Mouse (Mus musculus): ENCODE results near the gene Sh3pxd2a. TPM values are rescaled to one million over a fixed set of nuclear protein-coding genes. Genes with fewer than 3 reads are reported as not detected.

Gene Sh3pxd2a
- 17.8 and 24.0 TPM in 2 replicates for total RNA-seq (2017)

DNA sequence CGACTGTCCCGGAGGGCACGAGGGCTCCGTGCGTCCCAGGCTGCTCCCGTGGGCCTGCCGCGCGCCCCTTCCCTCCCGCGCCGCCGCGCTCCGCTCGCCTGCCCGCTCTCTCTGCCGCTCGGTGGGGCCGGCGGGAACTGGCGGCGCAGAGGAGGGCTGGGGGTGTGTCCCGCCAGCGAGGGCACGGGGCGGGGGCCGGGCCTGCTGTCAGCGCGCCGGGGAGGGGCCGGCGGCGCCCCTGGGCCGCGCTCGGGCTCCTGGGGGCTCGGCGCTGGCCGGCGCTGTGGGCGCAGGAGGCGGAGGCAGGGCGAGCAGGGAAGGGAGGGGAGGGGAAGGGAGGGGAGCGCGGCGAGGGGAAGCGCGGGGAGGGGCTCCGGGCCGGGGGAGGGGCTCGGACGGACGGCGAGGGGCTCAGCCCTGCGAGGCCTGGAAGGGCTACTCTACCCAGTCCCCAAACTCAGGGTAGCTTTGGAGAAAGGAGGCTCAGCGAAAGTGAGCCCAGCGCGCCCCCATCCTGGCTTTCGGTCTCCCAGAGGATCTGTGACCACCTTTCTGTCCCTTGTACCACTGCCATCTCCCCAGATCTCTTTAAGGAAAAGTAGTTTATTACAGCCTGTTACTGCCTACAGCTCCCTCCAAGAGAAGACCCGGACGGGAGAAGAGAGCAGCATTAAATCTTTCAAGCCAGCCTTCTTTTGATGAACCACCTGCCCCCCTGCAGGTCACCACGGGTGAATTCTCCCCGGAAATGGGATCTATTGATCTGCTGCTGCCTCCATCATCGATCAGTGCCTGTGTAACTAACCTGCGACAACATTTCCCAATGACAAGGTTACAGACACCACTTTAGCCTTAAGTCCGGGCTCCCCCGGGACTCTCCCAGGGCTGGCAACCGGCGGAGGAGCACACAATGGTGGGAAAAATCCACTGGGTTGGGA lies at the start of gene Sh3pxd2a:
Gene Sh3pxd2a, minus strand, starts transcription at position 98 of the 938 bp plus-strand sequence.
- peak; percentile 17; the same call in 1 of the 2 replicates for ATAC-seq (ENCODE audit: extremely low read depth, insufficient number of reproducible peaks, low FRiP score, poor library complexity, severe bottlenecking)

DNA sequence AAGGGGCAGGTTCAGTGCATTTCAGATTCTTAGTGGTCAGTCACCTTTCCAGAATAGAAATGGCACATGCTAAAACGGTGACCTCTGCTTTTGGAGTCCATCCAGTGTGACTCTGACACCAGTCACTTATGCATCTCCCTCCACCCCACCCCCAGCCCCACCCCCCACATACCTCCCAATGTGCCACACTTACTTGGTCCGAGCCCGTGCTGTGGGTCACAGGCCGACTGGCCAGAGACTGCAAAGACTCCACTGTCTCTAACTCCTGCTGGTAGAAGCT lies 49.4 kb upstream of the Sh3pxd2a start:
- ATAC-seq (ENCODE audit: extremely low read depth, insufficient number of reproducible peaks, low FRiP score, poor library complexity, severe bottlenecking), result no peak

DNA sequence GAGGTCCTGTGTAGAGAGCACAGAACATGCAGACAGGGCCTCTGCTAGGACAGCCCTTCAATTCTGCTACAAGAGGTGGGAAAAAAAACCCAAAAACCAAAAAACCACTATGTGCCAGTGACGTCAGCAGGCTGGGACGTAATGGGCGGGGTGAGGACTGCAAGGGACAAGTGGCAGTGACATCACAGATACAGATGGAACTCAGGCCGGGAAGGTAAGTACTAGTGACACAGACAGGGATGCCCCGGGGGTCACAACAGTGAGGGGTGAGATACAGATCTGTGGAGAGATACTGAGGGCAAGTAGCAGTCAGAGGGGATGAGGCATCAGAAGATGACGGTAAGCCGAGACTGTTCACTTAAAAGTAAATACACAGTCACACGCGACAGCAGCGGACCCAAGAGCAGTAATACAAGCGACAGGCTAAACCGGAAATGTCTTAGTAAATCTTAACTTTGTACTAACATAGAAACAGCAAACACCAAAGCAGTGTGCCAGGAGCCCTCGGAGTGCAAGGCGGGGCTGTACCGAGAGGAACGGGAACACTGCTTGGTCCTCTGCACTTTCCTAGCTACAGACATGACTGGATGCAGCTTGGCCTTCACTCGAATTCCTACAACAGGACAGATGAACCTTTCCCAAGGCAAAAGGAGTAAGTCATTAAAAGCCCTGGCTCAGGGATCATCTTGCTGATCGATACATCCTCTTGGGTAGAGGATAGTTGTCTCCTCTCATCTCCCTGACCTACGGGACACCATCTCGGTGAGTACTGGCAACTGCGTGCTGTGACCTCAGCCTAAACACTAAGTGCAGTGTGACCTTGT lies 48.8 kb upstream of the Sh3pxd2a start:
- ATAC-seq (ENCODE audit: extremely low read depth, insufficient number of reproducible peaks, low FRiP score, poor library complexity, severe bottlenecking), result no peak

DNA sequence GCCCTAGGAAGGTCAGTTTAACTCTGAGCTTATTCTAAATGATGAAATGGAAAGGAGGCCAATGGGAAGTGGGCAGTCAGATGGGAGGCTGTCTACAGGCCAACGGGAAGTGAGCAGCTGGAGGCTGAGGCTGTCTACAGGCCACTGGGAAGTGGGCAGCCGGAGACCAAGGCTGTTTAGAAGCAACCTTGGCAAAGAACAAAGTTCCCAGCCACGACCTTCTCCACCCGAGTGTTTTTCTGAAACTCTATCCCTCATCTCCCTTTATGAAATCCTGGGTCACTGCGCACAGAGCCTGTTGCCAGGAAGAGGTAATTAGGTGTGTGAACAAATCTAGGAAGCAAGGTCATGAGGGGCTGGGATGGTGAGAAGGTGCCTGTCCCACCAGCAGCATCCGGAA lies 47.8 kb upstream of the Sh3pxd2a start:
- ATAC-seq (ENCODE audit: extremely low read depth, insufficient number of reproducible peaks, low FRiP score, poor library complexity, severe bottlenecking), result no peak

DNA sequence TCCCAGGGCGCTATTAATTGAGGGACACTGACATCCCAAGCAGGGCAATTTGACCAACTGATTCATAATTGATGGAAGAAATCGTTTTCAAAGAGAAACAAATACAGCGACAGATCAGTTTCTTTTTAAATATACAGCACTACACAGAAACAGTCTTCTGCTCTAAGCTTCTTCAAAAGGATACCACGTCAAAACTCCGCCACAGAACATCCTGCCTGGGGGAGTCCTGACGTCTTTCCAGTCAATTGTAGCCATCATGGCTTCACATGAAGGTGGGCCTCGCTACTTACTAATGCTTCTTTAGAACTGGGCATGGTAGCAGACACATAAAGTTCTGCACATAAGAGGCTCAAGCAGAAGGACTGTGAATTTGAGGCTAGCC lies 47.1 kb upstream of the Sh3pxd2a start:
- no peak for ATAC-seq (ENCODE audit: extremely low read depth, insufficient number of reproducible peaks, low FRiP score, poor library complexity, severe bottlenecking)

DNA sequence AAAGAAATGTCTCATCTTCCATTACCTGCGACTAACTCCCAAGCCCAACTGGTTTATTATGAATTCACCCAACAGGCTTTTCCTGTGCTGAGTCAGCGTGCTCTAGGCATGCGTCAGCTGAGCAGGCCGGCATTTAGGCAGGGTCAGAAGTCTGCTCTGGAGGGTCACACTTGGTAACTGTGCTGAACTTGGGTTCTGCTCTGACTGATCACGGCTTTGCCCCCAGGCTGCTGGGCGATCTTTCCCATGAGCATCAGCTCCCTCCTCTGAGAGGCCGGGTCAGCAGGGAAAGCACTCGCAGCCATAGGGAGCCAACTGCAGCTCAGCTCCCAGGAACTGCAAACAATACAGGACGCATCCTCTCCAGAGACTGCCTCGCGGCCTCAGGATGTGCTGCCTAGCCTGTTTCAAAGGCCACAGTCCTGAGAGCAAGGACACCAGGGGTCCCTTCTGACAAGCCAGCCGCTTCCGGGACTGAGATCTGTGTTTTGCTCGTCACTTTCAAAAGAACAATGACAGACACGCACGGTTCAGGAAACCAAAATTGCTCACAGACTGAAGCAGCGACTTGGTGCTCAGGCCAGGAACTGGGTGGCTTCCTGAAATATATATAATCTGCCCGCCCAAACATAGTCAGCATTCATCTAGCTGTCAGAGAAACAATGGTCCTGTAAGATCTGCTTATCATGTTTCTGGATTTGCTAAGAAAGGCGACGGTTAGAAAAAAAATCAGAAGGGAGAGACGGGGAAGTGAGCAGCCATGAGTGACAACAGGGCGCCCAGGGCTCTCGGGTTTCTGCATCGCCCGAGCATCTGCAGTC lies 46.5 kb upstream of the Sh3pxd2a start:
- ATAC-seq (ENCODE audit: extremely low read depth, insufficient number of reproducible peaks, low FRiP score, poor library complexity, severe bottlenecking), result no peak

DNA sequence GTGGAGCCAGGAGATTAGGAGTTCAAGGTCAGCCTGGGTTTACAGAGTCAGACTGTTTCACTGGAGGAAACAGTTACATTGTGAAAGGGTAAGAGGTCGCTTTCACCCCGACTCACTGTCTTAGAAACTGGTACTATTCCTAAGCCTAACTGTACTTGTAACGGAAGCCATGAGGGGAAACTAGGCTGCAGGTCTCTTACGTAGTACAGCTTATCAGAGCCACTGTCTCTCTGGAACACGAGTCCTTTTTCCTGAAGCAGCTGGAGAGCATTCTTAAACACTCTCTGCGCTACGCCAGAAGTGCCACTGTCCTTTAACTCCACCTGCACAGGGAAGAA lies 45.9 kb upstream of the Sh3pxd2a start:
- no peak for ATAC-seq (ENCODE audit: extremely low read depth, insufficient number of reproducible peaks, low FRiP score, poor library complexity, severe bottlenecking)

DNA sequence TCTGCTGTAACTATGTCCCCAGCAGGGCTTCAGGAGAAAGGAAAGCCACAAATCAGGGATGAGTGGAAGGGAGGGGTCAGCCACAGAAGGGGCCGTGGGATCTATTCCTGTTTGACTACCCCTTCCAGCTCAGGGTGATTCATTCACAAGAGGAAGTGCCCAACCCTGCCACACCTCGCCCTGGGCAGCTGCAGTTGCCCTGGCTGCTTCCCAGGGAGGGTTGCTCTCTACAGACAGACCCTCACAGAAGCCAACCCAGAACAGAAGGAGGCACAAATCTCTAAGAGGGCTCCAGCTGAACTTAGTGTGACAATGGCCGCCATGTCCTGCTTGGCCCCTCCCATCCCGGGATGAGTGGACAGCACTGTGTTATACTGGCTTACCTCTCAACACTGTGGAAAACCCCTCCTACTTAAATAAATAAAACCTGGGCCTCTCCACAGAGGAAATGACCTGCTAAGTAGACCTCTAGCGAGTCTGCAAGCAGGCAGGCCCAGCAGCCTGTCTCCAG lies 44.6 kb upstream of the Sh3pxd2a start:
- ATAC-seq (ENCODE audit: extremely low read depth, insufficient number of reproducible peaks, low FRiP score, poor library complexity, severe bottlenecking), result peak; percentile 25; the same call in 1 of the 2 replicates

DNA sequence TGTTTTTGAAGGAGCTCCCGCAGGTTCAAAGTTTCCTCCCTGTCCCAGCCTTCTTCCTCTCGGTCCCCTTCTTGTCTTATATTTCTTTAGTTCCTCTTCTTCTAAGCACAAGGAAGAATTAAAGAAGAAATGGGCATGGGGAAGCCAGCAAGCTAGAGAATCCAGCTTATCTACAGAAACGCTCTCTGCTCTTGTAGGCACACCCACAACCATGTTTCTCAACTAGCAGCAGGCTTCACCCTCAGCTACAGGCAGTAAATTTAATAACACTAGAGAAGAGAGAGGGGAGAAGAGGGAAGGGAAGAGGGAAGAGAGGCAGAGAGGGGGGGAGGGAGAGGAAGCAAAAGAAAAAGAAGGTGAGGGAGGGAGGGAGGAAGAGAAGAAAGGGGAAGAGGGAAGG lies 44.0 kb upstream of the Sh3pxd2a start:
- no peak for ATAC-seq (ENCODE audit: extremely low read depth, insufficient number of reproducible peaks, low FRiP score, poor library complexity, severe bottlenecking)

DNA sequence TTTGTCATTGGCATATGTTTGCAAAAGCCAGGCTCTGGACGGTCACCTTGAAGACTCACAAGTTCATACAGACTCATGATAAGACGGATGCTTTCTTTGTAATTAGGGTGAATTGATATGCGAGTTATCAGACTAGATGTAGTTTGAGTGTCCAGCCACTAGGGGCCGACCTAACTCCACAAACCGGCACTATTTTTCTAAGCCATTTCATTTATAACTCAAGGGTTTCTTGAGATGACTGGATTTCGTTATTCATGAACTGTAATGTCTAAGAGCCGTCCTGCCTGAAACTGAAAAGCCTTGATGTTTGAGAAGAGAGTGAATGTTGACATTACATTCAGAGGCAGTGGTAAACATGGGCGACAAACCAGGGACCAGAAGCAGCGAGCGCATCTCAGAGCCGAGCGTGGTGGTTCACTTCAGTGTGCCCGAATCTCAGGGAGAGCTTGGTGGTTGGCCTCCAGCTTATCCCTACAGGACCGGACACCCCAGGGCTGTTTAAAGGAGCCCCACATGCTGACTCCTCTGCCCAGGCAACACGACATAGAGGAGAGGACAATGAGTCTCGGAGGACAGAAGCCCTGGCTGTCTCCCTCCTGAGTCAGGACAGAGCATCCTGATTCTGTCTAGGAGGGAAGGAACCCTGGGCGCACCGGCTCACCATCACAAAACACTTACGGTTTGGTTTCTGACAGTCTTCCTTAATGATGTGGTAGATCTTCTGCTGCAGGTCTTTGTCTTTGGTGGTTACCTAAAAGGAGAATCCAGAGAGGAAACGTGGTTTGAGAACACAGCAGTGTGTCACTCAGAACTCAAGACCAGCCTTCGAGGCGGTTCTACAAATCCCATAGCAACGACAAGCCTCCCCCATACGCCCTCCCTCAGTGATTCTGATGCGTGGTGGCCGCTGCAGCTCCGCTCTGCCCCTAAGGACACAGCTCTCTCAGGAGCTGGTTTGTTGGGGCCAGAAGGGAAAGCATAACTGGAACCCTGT lies 43.2 kb upstream of the Sh3pxd2a start:
- peak; percentile 31 for ATAC-seq (ENCODE audit: extremely low read depth, insufficient number of reproducible peaks, low FRiP score, poor library complexity, severe bottlenecking)

DNA sequence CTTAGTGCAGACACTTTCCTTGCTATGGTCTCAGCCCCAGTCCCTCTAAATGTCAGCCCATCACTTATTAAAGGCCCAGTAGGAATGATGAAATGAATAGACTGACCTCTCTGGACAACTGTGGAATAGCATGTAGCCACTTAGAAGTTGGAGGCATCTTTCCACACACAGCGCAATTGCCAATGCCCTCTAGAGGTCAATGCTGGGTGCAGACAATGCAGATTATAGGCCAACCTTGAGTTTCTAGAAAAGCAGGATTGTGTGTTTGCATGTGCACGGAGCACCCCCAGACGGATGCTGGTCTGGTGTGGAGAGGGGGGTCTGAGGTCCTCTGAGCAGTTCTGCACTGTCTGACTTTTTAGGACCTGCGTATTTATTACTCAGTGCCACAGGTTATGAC lies 39.4 kb upstream of the Sh3pxd2a start:
- peak; percentile 42; the same call in 1 of the 2 replicates for ATAC-seq (ENCODE audit: extremely low read depth, insufficient number of reproducible peaks, low FRiP score, poor library complexity, severe bottlenecking)

DNA sequence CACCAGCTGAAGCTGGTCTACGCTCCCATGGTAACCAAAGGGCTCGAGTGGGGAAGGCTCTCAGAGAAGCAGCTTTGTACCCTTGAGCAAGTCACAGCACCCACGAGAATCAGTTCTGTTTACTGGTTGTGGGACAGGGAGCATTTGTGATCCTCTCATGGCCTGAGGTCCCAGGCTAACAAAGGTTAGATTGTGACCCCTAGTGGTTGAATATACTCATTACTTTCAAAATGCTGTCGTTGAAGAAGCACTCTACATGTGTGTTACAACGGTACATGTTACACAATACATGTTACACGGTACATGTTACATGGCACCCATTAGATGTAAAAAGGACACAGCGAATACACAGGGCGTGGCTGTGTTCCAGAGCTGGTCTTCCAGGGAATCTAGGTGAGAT lies 38.4 kb upstream of the Sh3pxd2a start:
- ATAC-seq (ENCODE audit: extremely low read depth, insufficient number of reproducible peaks, low FRiP score, poor library complexity, severe bottlenecking), result peak; percentile 29; the same call in 1 of the 2 replicates

DNA sequence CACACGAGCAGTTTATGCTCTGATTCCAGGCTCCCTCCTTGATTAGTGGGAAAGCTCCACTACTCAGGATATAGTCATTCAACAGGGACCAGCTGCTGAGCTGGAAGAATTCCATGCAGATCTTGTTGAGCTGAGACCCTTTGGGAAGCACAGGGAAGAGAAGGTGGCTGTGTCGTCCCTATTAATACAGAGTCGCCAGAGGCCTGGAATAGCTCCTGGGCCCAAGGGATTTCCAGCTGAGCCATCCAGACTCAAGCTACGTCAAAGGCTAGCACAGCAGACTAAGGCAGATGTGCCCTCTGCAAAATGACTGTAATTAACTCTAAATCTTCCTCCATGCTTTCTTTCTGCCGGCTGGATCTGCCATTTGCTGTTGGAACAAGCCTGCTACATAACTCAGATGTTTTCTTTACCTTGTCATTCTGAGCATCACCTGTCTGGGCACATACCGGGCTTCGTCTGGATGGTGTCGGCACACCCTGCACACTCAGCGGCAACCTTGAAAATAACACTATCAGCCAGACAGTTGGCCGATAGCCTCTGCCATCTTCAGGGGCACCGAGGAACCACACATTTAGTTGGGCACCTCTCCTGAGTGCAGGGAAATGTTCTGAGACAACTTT lies 36.3 kb upstream of the Sh3pxd2a start:
- no peak for ATAC-seq (ENCODE audit: extremely low read depth, insufficient number of reproducible peaks, low FRiP score, poor library complexity, severe bottlenecking)

DNA sequence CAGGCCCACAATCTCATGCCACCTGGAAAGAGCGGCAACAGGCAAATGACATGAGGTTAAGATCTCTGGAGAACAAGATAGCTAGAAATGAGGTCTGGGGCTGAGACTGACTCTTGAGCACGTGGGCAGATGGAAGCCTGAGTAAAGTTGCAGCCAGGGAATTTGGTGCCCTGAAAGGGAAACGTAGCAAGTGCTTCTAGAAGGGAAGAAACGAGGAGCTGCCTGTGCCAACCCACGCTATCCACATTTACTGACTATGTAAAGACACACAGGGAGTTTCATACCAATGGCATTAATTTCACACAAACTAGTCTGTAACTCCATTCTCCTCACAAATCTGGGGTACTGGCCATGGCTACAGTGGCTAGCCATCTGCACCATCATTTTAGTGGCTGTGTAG lies 35.6 kb upstream of the Sh3pxd2a start:
- no peak for ATAC-seq (ENCODE audit: extremely low read depth, insufficient number of reproducible peaks, low FRiP score, poor library complexity, severe bottlenecking)

DNA sequence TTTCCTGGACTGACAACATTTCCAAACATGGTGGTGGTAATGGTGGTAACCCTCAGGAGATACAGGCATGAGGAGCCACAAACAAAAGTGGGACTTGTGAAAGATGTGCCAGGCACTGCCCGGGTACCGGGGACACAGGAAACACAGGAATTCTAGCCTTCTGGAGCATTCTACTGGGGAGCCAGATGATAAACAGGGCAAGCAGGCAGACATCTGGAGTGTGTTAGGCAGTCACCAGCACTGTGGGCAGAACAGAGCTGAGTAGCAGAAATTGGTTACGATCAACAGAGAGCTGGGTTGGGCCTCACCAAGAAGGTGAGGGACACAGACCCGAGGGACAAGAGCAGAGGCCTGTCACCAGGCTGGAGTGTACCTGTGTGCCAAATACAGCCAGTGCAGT lies 34.7 kb upstream of the Sh3pxd2a start:
- ATAC-seq (ENCODE audit: extremely low read depth, insufficient number of reproducible peaks, low FRiP score, poor library complexity, severe bottlenecking), result no peak

DNA sequence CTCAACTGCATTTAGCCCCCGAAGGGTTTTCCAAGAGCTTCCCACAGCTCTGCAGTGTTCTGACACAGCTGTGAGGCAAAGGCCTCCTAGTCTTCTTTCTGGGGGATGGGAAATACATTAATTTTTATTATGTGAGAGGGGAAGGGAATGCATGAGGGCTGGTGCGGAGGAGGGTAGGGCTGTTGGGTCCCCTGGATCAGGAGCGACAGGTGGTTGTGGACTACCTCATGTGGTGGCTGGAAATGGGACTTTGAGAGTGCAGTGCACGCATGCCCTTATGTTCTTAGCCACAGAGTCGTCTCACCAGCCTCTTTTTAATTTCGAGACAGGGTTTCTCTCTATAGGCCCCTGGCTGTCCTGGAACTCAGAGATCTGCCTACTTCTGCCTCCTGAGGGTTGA lies 33.5 kb upstream of the Sh3pxd2a start:
- ATAC-seq (ENCODE audit: extremely low read depth, insufficient number of reproducible peaks, low FRiP score, poor library complexity, severe bottlenecking), result no peak

DNA sequence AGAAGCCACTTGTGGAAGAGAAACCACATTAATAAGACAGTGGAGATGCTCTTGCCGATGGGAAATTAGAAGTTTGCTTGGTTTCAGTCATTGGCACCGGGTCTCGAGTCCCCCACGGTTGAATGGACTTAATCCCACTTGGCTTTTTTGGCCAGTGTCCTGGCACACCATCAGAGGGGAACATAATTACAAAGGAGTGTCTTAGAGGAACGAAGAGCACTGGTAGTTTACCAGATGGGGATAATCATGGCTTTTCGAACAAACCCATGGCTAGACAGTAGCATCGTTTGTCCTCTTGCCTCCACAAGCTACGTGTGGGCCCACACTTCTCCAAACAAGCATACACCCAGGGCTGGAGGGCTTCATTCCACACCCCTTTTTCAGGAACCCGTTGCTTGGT lies 33.1 kb upstream of the Sh3pxd2a start:
- ATAC-seq (ENCODE audit: extremely low read depth, insufficient number of reproducible peaks, low FRiP score, poor library complexity, severe bottlenecking), result no peak
